Mouse (Mus musculus) liver, embryonic 13.5 days (tissue): Measurements from ENCODE around the gene Cep19. TPM values are rescaled to one million over a fixed set of nuclear protein-coding genes. Genes with fewer than 3 reads are reported as not detected.
"Not testable (repeated sequence)": the region's sequence is repeated elsewhere in the genome, so short reads cannot be mapped to it uniquely, and the experiment has no call there.

Experiments
- ATAC-seq: fragments of 200-750 bp; cut with Nextera tagmentation; 2 replicates; pipeline ENCODE4 v1.8.0; 2017; ENCODE audit warnings: low read depth, mild to moderate bottlenecking, moderate number of reproducible peaks, moderate library complexity
- DNase-seq: peaks from one replicate; pipeline ENCODE4 v3.0.0; 2022
- H3K27ac ChIP-seq: fragments of 300-500 bp; sonication (generic); 2 replicates; pipeline ENCODE4 v1.5.1; 2015; ENCODE audit warnings: moderate library complexity, mild to moderate bottlenecking, inconsistent platforms
- H3K27me3 ChIP-seq: fragments of 300-500 bp; sonication (generic); 2 replicates; pipeline ENCODE4 v1.6.1; 2015; ENCODE audit warnings: mild to moderate bottlenecking, inconsistent platforms
- H3K36me3 ChIP-seq: fragments of 300-500 bp; sonication (generic); 2 replicates; pipeline ENCODE4 v1.6.1; 2015; ENCODE audit warnings: mild to moderate bottlenecking, inconsistent platforms
- H3K4me1 ChIP-seq: fragments of 300-500 bp; sonication (generic); replicated peaks from 2 replicates; pipeline ENCODE4 v1.6.1; 2015; ENCODE audit warnings: inconsistent platforms
- H3K4me2 ChIP-seq: fragments of 300-500 bp; sonication (generic); 2 replicates; pipeline ENCODE4 v1.6.1; 2015; ENCODE audit warnings: inconsistent platforms, mild to moderate bottlenecking, moderate library complexity
- H3K4me3 ChIP-seq: fragments of 300-500 bp; sonication (generic); replicated peaks from 2 replicates; pipeline ENCODE4 v1.5.1; 2015; ENCODE audit warnings: mild to moderate bottlenecking, inconsistent platforms
- H3K9ac ChIP-seq: fragments of 300-500 bp; sonication (generic); 2 replicates; pipeline ENCODE4 v1.6.1; 2015; ENCODE audit warnings: mild to moderate bottlenecking, inconsistent platforms
- H3K9me3 ChIP-seq: fragments of 300-500 bp; sonication (generic); replicated peaks from 2 replicates; pipeline ENCODE4 v1.6.1; 2016; ENCODE audit warnings: inconsistent platforms
- WGBS: fragments of 180-500 bp; shearing (Covaris S2); methylation state at CpG from one replicate; pipeline ENCODE4 v1.1.7; 2015; ENCODE audit not compliant: insufficient replicate concordance; 5-methylcytosine and 5-hydroxymethylcytosine counted together
- polyA plus RNA-seq: library from polyadenylated mRNA; unstranded; fragments of >200 nt; fragmentation: Nextera tagmentation; extraction: Ambion mirVana; gene quantifications from 2 replicates; pipeline ENCODE4 v1.2.1, GENCODE M21; 2015

Gene Cep19
- polyA plus RNA-seq, 1 experiment from 2014 or later, result 6.2 TPM

GRCm38 (mm10) chr16:32077648-32078407 lies 21.8 kb upstream of the Cep19 start:
- 5% methylated on average over 13 of the region's 13 CpGs for WGBS
- Histone ChIP-seq H3K9ac (peak overlapping the region; percentile 95), H3K9me3 (no peaks in the 10 kb centered on the region), H3K27me3 (no peaks in the 10 kb centered on the region), H3K27ac (peak overlapping the region; percentile 97; the same call in 1 of the 2 replicates), H3K4me2 (peak overlapping the region; percentile 85), H3K4me3 (peak overlapping the region; percentile 94), H3K4me1 (peaks cover 34% of the 10 kb centered on the region), H3K36me3 (no peaks in the 10 kb centered on the region; the same call in 1 of the 2 replicates)
- ATAC-seq (no peak), DNase-seq (no peak)

GRCm38 (mm10) chr16:32078408-32078990 lies 21.1 kb upstream of the Cep19 start:
- DNase-seq (no peak), ATAC-seq (no peak)
- under 1% methylated on average over 30 of the region's 30 CpGs for WGBS
- peak overlapping the region; percentile 95 for H3K9ac ChIP-seq
- peaks cover 34% of the 10 kb centered on the region for H3K4me1 ChIP-seq
- no peaks in the 10 kb centered on the region for H3K27me3 ChIP-seq
- no peaks in the 10 kb centered on the region for H3K9me3 ChIP-seq
- H3K4me3 ChIP-seq, result peak overlapping the region; percentile 94
- peak overlapping the region; percentile 85 for H3K4me2 ChIP-seq
- H3K36me3 ChIP-seq, result no peaks in the 10 kb centered on the region; the same call in 1 of the 2 replicates
- H3K27ac ChIP-seq, result peak overlapping the region; percentile 97

- under 1% methylated on average over 48 of the region's 60 CpGs for WGBS
- ATAC-seq (peak; percentile 95), DNase-seq (peak; percentile 84)
- H3K27ac ChIP-seq, result peak within 1 kb of the TSS; percentile 97
- peak within 1 kb of the TSS; percentile 95 for H3K9ac ChIP-seq
- peaks cover 34% of the 10 kb centered on the region for H3K4me1 ChIP-seq
- no peaks in the 10 kb centered on the region for H3K9me3 ChIP-seq
- H3K27me3 ChIP-seq, result no peaks in the 10 kb centered on the region
- no peaks in the 10 kb centered on the region; the same call in 1 of the 2 replicates for H3K36me3 ChIP-seq
- peak within 1 kb of the TSS; percentile 85 for H3K4me2 ChIP-seq
- H3K4me3 ChIP-seq, result peak within 1 kb of the TSS; percentile 94
Observed at GRCm38 (mm10) chr16:32078991-32079511, 20.5 kb upstream of the Cep19 start, which contains the start of gene Pak2. Gene Pak2, minus strand, starts transcription at chr16:32079342.

- 47% methylated on average over 17 of the region's 17 CpGs for WGBS
- H3K9ac ChIP-seq, result no peak overlapping the region
- no peak for DNase-seq
- H3K4me2 ChIP-seq, result no peak overlapping the region
- H3K27me3 ChIP-seq, result no peaks in the 10 kb centered on the region
- H3K9me3 ChIP-seq, result no peaks in the 10 kb centered on the region
- no peak overlapping the region for H3K4me3 ChIP-seq
- no peak overlapping the region for H3K27ac ChIP-seq
- peaks cover 35% of the 10 kb centered on the region for H3K36me3 ChIP-seq
- peaks cover 5% of the 10 kb centered on the region; the same call in 1 of the 2 replicates for H3K4me1 ChIP-seq
- ATAC-seq, result no peak
Observed at GRCm38 (mm10) chr16:32087629-32088443, 11.8 kb upstream of the Cep19 start.

- Histone ChIP-seq H3K27ac (no peak overlapping the region), H3K9me3 (no peaks in the 10 kb centered on the region), H3K4me1 (peaks cover 5% of the 10 kb centered on the region; the same call in 1 of the 2 replicates), H3K36me3 (peaks cover 23% of the 10 kb centered on the region; the same call in 1 of the 2 replicates), H3K9ac (no peak overlapping the region), H3K4me3 (no peak overlapping the region), H3K4me2 (no peak overlapping the region), H3K27me3 (no peaks in the 10 kb centered on the region)
- WGBS, result 79% methylated on average over 7 of the region's 7 CpGs
- ATAC-seq, result no peak
- DNase-seq, result no peak
Observed at GRCm38 (mm10) chr16:32091466-32091865, 8.1 kb upstream of the Cep19 start.

GRCm38 (mm10) chr16:32097757-32098156 lies 1.8 kb upstream of the Cep19 start:
- not testable (repeated sequence) for H3K36me3 ChIP-seq, H3K9me3 ChIP-seq, H3K4me3 ChIP-seq, DNase-seq, H3K9ac ChIP-seq, H3K27me3 ChIP-seq, H3K27ac ChIP-seq, H3K4me2 ChIP-seq, ATAC-seq
- H3K4me1 ChIP-seq, result peaks cover 18% of the 10 kb centered on the region
- 77% methylated on average over 2 of the region's 2 CpGs for WGBS

GRCm38 (mm10) chr16:32098897-32099637 lies 533 bp upstream of the Cep19 start:
- DNase-seq, result no peak

GRCm38 (mm10) chr16:32102295-32102694 lies 2.7 kb downstream of the Cep19 start:
- DNase-seq, result no peak
- peaks cover 21% of the 10 kb centered on the region for H3K4me1 ChIP-seq
- H3K27ac ChIP-seq, result no peak overlapping the region
- no peaks in the 10 kb centered on the region for H3K27me3 ChIP-seq
- no peak overlapping the region for H3K4me3 ChIP-seq
- no peak overlapping the region for H3K9ac ChIP-seq
- peaks cover 6% of the 10 kb centered on the region; the same call in 1 of the 2 replicates for H3K36me3 ChIP-seq
- WGBS, result 79% methylated on average over 13 of the region's 13 CpGs
- no peaks in the 10 kb centered on the region for H3K9me3 ChIP-seq
- H3K4me2 ChIP-seq, result no peak overlapping the region
- no peak for ATAC-seq

More at GRCm38 (mm10) chr16:32098897-32099637, 533 bp upstream of the Cep19 start:
- Histone ChIP-seq H3K4me2 (peak overlapping the region; percentile 98), H3K4me1 (peaks cover 18% of the 10 kb centered on the region), H3K9ac (peak overlapping the region; percentile 91), H3K9me3 (no peaks in the 10 kb centered on the region), H3K36me3 (0 out of 2 replicates have a peak, but pooled peaks cover 6% of the 10 kb centered on the region), H3K4me3 (peak overlapping the region; percentile 93), H3K27ac (peak overlapping the region; percentile 80), H3K27me3 (no peaks in the 10 kb centered on the region)
- WGBS, result under 1% methylated on average over 39 of the region's 39 CpGs
- ATAC-seq, result peak; percentile 73

GRCm38 (mm10) chr16:32105698-32106097 lies 6.1 kb downstream of the Cep19 start:
- no peak overlapping the region for H3K9ac ChIP-seq
- peaks cover 6% of the 10 kb centered on the region; the same call in 1 of the 2 replicates for H3K36me3 ChIP-seq
- H3K4me3 ChIP-seq, result no peak overlapping the region
- H3K9me3 ChIP-seq, result no peaks in the 10 kb centered on the region
- ATAC-seq (no peak), DNase-seq (no peak)
- H3K4me1 ChIP-seq, result peaks cover 10% of the 10 kb centered on the region; the same call in 1 of the 2 replicates
- no peaks in the 10 kb centered on the region for H3K27me3 ChIP-seq
- H3K4me2 ChIP-seq, result no peak overlapping the region
- H3K27ac ChIP-seq, result no peak overlapping the region
- 78% methylated on average over 1 of the region's 1 CpGs for WGBS

- Histone ChIP-seq H3K27ac (peak overlapping the region; percentile 32; the same call in 1 of the 2 replicates), H3K9me3 (no peaks in the 10 kb centered on the region), H3K36me3 (peaks cover 6% of the 10 kb centered on the region; the same call in 1 of the 2 replicates), H3K9ac (no peak overlapping the region), H3K4me2 (no peak overlapping the region), H3K4me3 (no peak overlapping the region), H3K4me1 (peaks cover 10% of the 10 kb centered on the region; the same call in 1 of the 2 replicates), H3K27me3 (no peaks in the 10 kb centered on the region)
- ATAC-seq (no peak), DNase-seq (no peak)
- 23% methylated on average over 12 of the region's 12 CpGs for WGBS
Observed at GRCm38 (mm10) chr16:32107342-32108045, 7.9 kb downstream of the Cep19 start.
